Mouse (Mus musculus) spleen, adult 2 months (tissue): ENCODE results near the gene Slit3.

Source experiments
- CTCF ChIP-seq: fragments of 200-500 bp; IDR thresholded peaks from 2 replicates; pipeline ENCODE4 v1.5.1; 2011; ENCODE audit warnings: mild to moderate bottlenecking, inconsistent platforms; ENCODE audit not compliant: insufficient read depth, insufficient read length, insufficient replicate concordance; ENCODE audit errors: extremely low read depth
- POLR2A ChIP-seq: fragments of 200-500 bp; IDR thresholded peaks from 2 replicates; pipeline ENCODE4 v1.6.1; 2011; ENCODE audit warnings: low read depth, low read length, inconsistent platforms

DNA sequence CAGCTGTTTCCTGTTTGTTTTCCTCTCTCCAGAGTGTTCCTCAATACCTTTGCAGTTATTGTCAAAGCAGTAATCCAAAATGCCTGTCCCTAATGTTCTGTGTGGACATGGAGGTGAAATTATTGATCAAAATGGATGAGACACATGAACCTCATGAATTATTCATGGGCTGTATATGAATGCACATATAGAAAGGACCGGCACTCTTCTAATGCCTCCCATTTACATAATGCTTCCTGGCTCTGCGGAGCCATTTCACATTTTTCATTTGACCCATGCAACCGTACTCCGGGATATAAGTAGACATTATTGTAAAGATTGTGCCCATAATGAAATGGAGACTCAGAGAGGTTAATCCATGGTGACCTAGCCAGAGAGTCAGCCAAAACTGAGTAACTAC is 333.8 kb downstream of the Slit3 start:
- no peak for TF ChIP-seq CTCF
- no peak for TF ChIP-seq POLR2A
